Mouse (Mus musculus) olfactory bulb, adult 2 months (tissue): ENCODE results near the gene Tcap. TPM values are rescaled to one million over a fixed set of nuclear protein-coding genes. Genes with fewer than 3 reads are reported as not detected.

Experiments
- H3K27ac ChIP-seq: fragments of 200-500 bp; 2 replicates; pipeline ENCODE4 v1.5.1; 2012; ENCODE audit warnings: low read depth, low read length; ENCODE audit not compliant: insufficient read depth
- H3K4me1 ChIP-seq: fragments of 200-500 bp; 2 replicates; pipeline ENCODE4 v1.6.1; 2012; ENCODE audit warnings: low read length; ENCODE audit not compliant: control insufficient read depth, insufficient read depth
- H3K4me3 ChIP-seq: fragments of 200-500 bp; 2 replicates; pipeline ENCODE4 v1.5.1; 2012; ENCODE audit warnings: mild to moderate bottlenecking, low read depth, low read length, moderate library complexity; ENCODE audit not compliant: insufficient read depth
- CTCF ChIP-seq: fragments of 200-500 bp; IDR thresholded peaks from 2 replicates; pipeline ENCODE4 v1.5.1; 2012; ENCODE audit warnings: low read depth, mild to moderate bottlenecking, low read length, moderate library complexity; ENCODE audit not compliant: insufficient read depth
- POLR2A ChIP-seq: fragments of 200-500 bp; IDR thresholded peaks from 2 replicates; pipeline ENCODE4 v1.6.1; 2012; ENCODE audit warnings: mild to moderate bottlenecking, low read depth, low read length, moderate library complexity; ENCODE audit not compliant: insufficient read depth
- WGBS: fragments of 180-500 bp; shearing (Covaris S2); methylation state at CpG from one replicate; pipeline ENCODE4 v1.1.7; 2018; 5-methylcytosine and 5-hydroxymethylcytosine counted together
- polyA plus RNA-seq: library from polyadenylated mRNA; stranded (reverse); fragments of >200 nt; gene quantifications from 2 replicates; pipeline ENCODE4 v1.2.4, GENCODE M21; 2012; ENCODE audit warnings: low replicate concordance; ENCODE audit not compliant: missing spikeins, insufficient read depth, insufficient read length

Tcap gene
- polyA plus RNA-seq, 1 experiment = not detected

- H3K27ac ChIP-seq = no peak within 1 kb of the TSS
- WGBS = 66% methylated on average over 25 of the region's 25 CpGs
- H3K4me3 ChIP-seq = no peak within 1 kb of the TSS
- TF ChIP-seq CTCF (no peak), POLR2A (no peak)
- H3K4me1 ChIP-seq = peaks cover 29% of the 10 kb centered on the region
Observed at GRCm38 (mm10) chr11:98385638-98386585, 2.3 kb downstream of the Tcap start, which contains the start of gene Pnmt. Pnmt (plus strand) TSS chr11:98386450.

- Histone ChIP-seq H3K4me1 (peaks cover 29% of the 10 kb centered on the region), H3K27ac (no peak overlapping the region), H3K4me3 (no peak overlapping the region)
- TF ChIP-seq CTCF = no peak
- TF ChIP-seq POLR2A = no peak
- WGBS = 30% methylated on average over 24 of the region's 24 CpGs
Observed at GRCm38 (mm10) chr11:98386596-98386995, 3.0 kb downstream of the Tcap start.

DNA sequence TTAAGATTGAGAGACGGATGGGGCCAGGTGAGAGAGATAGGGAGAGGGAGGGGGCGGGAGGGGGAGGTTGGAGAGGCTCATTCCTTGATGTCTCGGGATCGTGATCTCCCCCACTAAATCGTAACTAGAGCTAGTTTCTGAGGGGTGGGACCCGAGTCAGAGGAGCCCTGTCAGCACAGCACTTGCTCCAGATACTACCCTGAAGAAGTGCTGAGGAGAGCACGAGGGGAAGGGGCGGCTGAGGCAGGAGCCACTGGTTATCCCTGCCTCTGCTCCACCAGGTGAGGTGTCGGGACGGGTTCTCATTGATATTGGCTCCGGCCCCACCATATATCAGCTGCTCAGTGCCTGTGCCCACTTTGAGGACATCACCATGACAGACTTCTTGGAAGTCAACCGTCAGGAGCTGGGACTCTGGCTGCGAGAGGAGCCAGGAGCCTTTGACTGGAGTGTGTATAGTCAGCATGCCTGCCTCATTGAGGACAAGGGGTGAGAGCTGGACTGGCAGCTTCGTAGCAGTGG, 3.5 kb downstream of the Tcap start:
- Histone ChIP-seq H3K4me1 (peaks cover 29% of the 10 kb centered on the region), H3K4me3 (no peak overlapping the region), H3K27ac (no peak overlapping the region)
- no peak for TF ChIP-seq CTCF
- WGBS = 61% methylated on average over 14 of the region's 14 CpGs

DNA sequence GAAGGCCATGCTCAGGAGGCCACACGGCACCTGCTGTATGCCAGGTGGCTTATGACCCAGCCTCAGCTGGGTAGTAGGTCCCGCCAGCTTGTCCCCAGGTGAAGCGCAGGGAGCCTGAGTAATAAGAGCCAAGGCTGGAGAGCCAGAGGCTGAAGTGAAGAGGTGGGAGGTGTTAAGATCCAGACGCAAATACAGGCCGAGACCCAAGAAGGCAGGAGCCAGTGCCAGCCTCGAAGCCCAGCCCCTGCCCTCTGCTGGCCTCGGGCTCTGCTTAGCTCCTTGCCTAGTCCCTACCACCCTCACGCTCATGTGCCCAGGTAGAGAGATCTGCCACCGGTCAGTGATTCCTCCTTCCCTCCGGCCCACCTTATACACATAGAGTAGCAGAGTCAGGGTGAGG, 4.7 kb downstream of the Tcap start:
- WGBS = 71% methylated on average over 10 of the region's 10 CpGs

GRCm38 (mm10) chr11:98389221-98389780, 5.7 kb downstream of the Tcap start:
- Histone ChIP-seq H3K4me1 (peaks cover 24% of the 10 kb centered on the region), H3K4me3 (no peak overlapping the region), H3K27ac (no peak overlapping the region)
- TF ChIP-seq CTCF (peak; percentile 9), POLR2A (no peak)
- 30% methylated on average over 9 of the region's 9 CpGs for WGBS

More for the DNA sequence above, 4.7 kb downstream of the Tcap start:
- H3K4me1 ChIP-seq = peaks cover 29% of the 10 kb centered on the region
- no peak for TF ChIP-seq CTCF
- no peak for TF ChIP-seq POLR2A
- no peak overlapping the region for H3K4me3 ChIP-seq
- no peak overlapping the region for H3K27ac ChIP-seq

- no peak for TF ChIP-seq POLR2A
- WGBS = 71% methylated on average over 12 of the region's 12 CpGs
Observed at GRCm38 (mm10) chr11:98390141-98390540, 6.5 kb downstream of the Tcap start.

GRCm38 (mm10) chr11:98392034-98392433, 8.4 kb downstream of the Tcap start:
- H3K4me1 ChIP-seq = peaks cover 19% of the 10 kb centered on the region
- H3K4me3 ChIP-seq = no peak overlapping the region
- TF ChIP-seq POLR2A = no peak
- no peak for TF ChIP-seq CTCF
- no peak overlapping the region for H3K27ac ChIP-seq
- 39% methylated on average over 8 of the region's 8 CpGs for WGBS

More at GRCm38 (mm10) chr11:98390141-98390540, 6.5 kb downstream of the Tcap start:
- Histone ChIP-seq H3K4me3 (no peak overlapping the region), H3K4me1 (peaks cover 24% of the 10 kb centered on the region), H3K27ac (no peak overlapping the region)

GRCm38 (mm10) chr11:98392645-98393044, 9.0 kb downstream of the Tcap start:
- WGBS = 77% methylated on average over 4 of the region's 4 CpGs
- TF ChIP-seq POLR2A (no peak), CTCF (no peak)
- Histone ChIP-seq H3K27ac (no peak overlapping the region), H3K4me3 (no peak overlapping the region), H3K4me1 (peaks cover 19% of the 10 kb centered on the region)

DNA sequence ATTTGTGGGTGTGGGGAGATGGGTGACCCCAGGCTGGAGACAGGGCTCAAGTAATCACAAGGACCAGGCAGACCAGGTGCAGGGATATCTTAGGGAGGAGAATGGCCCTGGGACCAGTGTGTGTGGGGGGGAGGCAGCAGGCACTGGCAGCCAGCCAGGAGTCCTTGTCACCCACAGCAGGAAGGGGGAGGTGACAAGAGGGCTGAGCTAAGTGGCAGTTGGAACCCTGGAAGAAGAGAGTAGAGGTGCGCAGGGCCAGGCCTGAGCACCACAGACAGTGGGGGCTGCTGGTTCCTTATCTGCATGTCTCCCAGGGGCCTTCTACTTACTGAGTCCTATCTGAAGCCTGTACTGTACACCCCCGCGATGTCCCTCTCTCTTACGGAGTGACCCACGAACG, 9.7 kb downstream of the Tcap start:
- no peak overlapping the region for H3K27ac ChIP-seq
- no peak overlapping the region for H3K4me3 ChIP-seq
- WGBS = 72% methylated on average over 6 of the region's 6 CpGs
- peaks cover 16% of the 10 kb centered on the region for H3K4me1 ChIP-seq
- TF ChIP-seq CTCF (no peak), POLR2A (no peak)
